Mouse (Mus musculus) right cerebral cortex, postnatal 25 days (tissue): ENCODE measurements around the gene Ffar3.

Source experiments
- DNase-seq: peaks from one replicate; pipeline ENCODE4 v3.0.0; 2022

The Ffar3 gene

DNA sequence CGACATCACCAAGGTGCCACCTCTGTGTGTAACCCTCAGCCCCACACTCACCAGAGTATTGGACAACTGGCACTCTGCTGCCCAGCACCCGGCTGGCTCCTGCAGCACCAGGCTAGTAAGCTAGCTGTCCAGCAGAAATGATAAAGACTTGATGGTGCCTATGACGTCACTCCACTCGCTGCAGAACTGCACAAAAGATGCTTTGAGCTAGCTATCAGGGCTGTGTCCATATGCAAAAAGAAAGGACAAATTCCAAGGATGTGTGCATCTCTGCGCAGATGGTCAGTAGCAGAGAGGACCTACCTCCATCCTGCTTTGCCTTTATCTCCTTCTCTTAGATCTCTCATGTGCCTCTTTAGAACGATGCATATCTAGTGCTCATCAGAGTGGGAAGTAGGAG, at the start of gene Ffar3:
Ffar3 (minus strand) TSS at position 101 of the 400 bp plus-strand sequence.
- DNase-seq, result no peak

DNA sequence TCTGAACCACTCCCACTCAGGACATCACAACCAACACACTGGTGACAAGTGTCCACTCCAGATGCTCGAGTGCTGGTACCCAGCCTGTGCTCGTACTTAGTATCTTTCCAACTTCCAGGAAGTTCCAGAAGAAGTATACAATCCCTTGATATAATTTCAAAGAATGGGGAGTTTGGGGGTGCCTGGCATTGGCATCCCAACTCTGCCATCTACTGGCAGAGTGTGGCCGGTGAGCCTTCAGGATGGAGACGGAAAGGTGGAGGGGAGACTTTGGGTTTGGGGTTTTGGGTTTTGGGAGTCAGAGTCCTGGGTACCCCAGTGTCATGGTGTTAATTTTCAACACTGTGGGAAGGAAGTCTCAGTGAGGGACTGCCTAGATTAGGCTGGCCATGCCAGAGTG, 48.1 kb upstream of the Ffar3 start:
- DNase-seq, result peak; percentile 16

DNA sequence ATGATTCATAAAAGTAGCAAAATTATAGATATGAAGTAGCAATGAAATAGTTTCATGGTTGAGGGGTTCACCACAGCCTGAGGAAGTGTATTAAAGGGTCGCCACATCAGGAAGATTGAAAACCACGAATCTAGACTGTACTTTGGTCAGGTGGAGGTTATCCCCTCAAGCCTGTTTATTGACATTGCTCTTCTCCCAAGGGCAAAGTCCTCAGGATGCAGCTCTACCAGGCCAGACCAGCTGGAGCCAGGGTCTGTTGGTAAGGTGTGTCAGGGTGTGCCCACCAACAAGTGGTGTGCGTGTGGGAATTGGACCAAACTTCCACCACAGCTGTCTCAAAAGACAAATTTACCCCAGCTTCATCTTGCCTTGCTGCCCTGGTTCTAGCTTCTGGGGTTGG, 39.2 kb upstream of the Ffar3 start:
- no peak for DNase-seq

DNA sequence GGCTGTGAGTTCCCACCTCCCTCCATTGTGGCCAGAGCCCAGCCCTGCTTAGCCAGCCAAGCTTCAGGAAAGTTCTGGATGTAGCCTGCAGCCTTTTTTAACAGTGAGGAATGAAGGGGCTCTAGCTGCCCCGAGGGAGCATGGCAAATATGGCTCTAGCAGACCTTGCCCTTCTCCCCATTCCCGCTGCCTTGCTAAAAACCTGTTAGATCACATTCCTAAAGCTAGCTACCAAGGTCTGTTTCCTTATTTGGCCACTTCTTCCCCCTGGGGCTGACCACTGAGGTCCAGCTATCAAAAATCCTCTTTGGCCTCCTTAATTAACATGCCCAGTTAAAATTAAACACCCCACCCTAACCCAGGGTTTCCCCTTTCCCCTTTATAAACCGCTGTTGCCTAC, 36.5 kb upstream of the Ffar3 start:
- no peak for DNase-seq

DNA sequence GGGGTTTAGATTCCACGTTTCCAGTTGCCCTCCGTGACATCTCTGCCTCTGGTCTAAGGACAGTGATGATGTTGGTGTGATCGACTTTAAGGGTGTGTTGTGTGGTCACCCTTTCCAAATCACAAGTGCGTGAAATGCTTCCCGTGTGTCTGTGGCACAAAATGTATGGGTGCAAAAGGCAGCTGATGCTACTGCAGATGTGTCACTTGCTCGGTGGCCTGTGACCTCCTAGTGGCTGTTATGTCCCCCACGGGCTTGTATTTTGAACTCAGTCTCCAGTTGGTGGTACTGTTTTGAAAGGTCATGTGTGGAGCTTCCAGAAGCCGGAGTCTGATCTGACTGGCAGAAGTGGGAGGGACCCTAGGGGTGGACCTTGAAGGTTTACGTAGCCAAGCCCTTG, 35.8 kb upstream of the Ffar3 start:
- no peak for DNase-seq

DNA sequence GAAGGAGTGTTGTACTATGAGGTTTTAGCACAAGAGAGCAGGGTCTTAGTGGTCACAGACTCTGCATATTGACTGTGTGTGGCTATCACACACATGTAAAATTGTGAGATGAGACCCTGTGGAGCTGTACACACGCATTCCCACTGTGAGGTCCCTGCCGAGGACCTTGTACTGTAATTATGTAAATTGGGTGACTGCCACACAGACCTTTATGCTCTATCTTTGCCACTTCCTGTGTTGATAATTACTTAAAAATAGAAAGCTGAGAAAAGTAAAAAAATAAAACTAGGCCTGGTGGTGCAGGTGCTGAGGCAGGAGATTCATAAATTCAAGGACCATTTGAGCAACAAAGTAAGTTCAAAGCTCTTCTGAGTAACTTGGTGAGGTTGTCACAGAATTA, 34.7 kb upstream of the Ffar3 start:
- DNase-seq, result no peak

DNA sequence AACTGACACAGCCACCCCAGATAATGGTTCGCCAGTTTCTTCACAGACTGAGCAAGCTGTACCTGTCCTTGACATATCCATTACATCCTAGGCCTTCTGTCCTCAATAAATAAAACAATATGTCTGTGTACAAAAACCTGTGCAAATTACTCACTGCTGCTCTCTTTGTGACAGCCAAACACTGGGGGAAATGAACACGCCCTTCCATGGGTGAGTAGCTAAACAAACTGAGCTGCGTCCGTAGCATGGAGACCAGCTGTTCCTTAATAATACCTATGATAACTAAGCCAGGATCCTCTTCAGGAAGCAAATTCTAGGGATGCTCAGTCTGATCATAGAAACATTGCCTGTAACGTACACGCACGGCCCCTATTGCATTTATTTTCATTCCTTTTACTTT, 32.8 kb upstream of the Ffar3 start:
- DNase-seq, result no peak

DNA sequence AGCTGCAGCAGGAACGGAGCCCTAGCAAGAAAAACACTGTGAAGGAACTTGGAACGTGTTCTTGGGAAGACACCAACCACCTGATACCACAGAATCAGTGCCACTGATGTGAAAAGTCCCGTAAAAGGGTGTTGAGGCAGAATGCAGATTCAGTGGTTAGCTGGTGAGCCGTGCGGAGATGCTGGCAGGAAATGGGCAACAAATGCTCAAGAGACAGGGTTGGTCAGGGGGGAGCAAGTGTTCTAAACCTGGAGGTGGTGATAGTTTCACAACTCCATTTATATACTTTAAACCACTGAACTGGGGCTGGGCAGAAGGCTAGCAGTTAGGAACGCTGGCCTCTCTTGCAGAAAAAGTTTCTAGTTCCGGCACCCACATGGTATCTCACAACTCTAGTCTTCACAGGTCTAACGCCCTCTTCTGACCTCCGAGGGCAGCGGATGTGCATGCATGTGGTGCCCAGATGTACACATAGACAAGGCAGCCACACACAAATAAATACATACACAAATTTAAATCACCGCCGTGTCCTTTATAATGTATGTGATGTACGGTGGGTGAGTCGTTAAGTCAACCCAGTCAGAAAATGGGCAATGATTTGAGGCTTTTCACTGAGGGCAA, 31.7 kb upstream of the Ffar3 start:
- DNase-seq, result no peak

DNA sequence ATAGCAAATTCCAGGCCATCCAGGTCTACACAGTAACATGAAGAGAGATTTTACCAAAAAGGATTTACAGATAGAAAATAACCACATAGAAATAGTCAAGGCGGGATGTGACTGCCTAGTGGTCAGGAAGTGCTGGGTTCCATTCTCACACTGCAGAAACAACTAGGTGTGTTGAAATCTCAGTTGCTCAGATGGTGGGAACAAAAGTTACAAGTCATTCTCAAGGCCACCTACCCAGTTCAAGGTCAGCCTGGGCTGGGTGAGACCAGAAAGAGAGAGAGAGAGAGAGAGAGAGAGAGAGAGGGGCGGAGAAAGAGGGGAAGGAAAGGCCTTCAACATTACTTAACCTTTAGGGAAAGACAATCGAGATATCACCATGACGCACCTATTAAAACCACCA, 30.9 kb upstream of the Ffar3 start:
- no peak for DNase-seq

DNA sequence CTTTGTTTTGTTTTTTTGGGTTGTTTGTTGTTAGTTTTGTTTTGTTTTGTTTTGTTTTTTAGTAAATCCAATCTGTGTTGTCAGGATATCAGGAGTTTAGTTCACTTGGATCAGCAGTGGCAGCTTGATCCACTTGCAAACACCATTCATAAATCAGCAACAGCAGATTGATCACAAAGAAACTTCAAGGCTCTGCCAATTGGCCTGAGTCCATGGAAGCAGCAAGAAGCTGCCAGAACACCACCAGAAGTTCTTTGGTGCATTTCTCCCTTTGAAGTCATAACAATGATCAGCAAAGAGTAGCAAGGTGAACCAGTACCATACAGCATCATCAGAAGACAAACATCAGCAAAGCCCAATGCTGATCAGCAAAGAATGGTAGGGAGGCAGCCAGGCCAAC, 28.1 kb upstream of the Ffar3 start:
- DNase-seq, result no peak

DNA sequence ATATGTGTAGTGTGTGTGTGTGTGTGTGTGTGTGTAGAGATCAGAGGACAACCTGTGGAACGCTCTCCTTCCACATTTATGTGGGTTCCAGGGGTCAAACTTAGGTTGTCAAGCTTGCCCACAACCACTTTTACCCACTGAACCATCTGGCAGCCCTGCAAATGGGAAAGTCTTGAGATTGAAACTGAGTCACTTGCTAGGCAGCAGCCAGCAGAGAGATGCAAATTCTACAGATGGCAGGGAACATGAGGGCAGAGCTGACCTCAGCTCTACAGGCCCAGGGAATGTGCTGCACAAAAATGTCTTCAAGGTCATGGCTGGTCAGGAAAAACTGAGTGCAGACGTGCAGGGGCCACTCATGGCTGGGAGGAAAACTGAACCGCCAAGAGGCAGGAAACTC, 25.4 kb upstream of the Ffar3 start:
- DNase-seq, result no peak

DNA sequence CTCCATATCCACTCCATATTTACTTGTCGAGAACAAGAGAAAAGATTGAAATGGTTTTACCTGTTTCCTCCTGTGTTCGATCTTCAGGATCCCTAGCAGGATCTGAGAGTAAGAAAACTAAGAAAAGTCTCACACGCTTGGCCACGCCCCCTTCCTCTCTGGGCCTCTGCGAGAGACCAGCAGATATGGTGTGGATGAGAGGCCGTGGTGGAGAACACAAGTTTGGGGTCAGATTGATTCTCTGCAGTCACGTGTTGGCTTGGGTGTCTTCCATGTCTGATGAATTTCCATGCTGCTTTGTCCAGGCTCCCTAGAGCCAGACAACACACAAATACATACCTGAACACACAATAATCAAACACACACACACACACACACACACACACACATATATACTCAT, 24.2 kb upstream of the Ffar3 start, which contains the start of gene Cd22:
Cd22 (minus strand) TSS at position 167 of the 400 bp plus-strand sequence.
- no peak for DNase-seq

DNA sequence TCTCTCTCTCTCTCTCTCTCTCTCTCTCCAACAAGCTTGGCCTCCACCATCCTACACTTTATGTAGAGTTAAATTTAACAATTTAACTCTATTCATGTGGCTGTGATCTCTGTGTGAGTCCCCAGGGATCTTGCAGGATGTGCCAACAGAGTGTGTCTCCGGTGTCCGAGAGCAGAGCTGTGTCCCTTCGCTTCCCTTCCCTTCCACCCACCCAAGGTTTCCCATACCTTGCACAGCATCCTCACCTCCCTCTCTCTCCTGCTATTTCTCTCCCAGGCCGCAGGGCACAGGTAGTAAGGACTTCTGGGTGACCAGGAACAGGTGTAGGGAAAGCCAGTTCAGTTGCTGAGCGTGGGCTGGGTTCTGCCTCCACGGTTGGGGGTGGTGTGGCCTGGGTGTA, 23.0 kb upstream of the Ffar3 start:
- no peak for DNase-seq

DNA sequence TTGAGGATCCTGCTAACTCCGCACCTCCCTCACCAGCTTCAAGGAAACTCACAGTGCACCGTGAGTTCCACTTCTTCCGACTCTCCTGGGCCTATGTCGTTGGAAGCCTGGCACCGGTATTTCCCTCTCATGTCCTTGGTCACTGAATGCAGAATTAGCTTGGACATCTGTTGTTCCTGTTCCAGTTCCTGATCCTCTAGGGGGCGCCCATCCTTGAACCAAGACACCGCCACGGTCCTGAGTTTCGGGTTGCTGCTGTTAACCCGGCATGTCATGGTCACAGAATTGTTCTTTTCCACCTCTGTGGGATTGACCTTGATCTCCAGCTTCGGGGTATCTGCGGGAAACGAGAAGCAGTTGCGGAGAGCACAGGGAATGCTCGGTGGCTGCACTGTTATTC, 17.1 kb upstream of the Ffar3 start:
- peak; percentile 48 for DNase-seq

DNA sequence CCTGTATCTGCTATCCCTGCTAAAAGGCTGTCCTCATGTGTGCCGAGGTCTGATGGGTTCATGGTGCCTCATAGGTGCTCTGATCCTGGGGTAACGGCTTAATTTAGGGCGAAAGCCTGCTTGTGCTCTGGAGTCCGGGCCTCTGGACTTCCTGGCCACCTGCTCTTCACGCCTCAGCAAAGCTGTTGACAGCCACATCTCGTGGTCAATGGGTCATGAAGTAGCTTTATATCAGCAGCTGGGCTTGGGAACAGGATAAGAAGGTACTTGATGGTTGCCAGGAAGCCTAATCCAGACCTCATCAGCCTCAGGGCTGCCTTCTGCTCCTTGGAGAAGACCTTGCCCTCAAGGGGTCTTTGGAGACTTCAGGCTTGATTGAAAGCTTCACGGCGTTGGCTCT, 7.4 kb upstream of the Ffar3 start:
- no peak for DNase-seq

DNA sequence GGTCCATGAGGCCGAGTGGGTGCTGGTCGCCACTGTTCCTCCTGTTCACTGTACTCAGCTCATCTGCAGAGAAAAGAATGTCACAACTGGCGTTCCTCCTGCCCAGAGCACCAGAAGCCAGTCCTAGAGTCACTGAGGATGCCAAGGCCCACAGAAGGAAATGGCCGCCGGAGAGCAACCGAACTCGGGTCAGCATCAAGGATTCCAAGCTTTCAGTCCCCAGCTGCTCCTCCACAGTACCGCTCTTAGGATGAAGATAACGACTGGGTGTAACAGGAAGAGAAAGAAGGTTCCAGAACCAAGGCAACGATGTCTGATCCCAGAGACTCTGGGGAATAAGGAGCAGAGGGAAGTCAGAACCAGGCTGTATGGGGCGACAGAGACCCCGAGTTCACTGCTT, 5.5 kb upstream of the Ffar3 start, which contains the start of gene Ffar1:
Ffar1 (minus strand) TSS at position 101 of the 400 bp plus-strand sequence.
- DNase-seq, result no peak

DNA sequence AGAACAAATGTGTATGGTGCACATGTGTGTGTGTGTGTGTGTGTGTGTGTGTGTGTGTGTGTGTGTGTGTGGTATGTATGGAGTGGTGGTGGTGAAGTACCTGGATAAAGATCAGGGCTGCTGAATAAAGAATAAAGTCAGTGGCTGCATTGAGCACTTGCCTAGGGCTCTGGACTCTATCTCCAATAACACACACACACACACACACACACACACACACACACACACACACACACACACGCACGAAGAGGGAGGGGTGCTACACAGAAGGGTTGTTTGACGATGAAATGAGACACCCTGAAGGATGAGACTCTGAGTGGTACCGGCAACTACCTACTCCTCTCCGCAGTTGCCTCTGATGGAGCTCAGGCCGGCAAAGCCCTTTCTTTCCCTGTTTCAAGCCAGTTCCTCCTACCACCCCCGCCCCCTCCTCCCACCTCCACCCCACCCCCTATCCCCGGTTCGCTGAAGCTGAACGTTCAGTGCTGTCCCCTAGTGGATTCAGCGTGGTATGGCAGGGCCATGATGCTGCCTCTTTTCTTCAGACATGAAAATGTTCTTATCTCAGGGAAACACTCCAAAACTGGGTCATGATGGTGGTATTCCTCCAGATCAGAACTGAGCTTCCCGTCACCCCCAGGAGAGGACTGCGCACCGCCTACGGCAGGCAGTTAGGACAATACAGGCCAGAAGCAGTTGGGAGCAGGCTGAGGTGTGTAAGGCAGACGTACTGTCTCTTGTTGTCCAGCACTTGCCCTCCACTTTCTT, 3.8 kb upstream of the Ffar3 start:
- peak; percentile 34 for DNase-seq

DNA sequence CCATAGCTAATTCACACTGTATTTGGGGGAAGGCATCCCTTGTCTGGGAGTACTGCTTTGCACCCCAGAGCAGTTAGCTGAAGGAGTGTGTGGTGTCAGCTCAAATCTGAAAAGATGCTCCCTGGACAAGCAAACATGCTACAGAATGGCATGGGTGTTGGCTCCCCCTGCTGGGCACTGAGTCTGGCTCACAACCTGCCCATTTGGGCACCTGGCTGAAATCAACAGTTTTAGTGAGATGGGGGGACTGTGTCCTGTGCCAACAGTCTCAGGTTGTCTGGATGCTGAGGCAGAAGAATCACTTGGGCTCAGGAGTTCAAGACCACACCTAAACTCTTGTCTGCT, 3.3 kb upstream of the Ffar3 start:
- DNase-seq, result peak; percentile 66

DNA sequence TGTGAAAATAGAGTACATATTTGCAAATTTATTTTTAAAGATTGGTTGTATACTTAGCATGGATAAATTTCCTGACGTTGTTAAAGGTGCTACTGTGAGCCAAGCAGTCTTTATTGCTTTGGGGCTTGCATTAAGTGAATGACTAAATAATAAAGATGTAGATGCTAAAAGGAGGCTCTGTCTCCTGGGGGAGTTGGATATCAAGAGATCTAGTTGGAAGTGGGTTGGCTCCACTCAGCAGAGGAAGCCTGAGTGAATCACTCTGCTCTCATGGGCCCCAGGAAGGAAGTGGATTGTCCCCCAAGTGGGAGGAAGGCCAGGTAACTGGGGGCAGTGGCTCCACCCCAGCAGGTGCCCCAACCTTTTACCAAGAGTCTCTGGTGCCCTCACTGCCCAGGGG, 1.8 kb upstream of the Ffar3 start:
- DNase-seq, result no peak

DNA sequence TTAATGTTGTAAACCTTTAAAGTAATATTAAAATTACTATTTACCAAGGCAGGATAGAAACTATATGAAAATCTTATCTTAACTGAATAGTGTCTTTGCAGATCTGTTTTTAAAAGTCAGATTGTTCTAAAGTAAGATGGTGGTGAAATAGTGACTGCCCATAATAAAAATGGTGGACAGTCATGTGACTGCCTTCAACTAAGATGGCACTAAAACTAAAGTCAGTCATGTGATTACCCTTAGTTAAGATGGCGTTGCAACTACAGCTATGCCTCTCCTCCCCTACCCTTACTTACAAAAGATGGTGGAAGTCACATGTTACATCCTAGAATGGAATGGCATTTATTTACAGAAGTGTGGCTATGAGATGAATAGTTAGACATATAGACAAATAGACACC, 4.6 kb downstream of the Ffar3 start:
- no peak for DNase-seq

DNA sequence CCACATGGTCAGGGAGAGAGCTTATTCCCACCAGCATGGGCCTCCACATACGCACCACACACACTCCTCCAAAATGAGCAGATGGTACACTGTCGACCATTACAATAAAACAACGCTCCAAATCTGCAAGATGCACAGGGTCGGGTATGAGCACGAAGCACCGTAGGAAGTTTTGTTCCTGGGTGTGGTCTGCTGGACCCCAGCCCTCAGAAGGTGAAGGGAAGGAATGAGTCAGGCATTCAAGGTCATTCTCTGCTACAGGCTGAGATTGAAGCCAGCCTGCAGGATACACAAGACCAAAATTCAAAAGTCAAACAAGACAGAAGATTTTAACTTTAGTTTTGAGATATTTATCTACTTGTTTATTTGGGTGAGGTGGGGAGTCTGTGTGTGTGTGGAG, 8.0 kb downstream of the Ffar3 start:
- DNase-seq, result no peak

DNA sequence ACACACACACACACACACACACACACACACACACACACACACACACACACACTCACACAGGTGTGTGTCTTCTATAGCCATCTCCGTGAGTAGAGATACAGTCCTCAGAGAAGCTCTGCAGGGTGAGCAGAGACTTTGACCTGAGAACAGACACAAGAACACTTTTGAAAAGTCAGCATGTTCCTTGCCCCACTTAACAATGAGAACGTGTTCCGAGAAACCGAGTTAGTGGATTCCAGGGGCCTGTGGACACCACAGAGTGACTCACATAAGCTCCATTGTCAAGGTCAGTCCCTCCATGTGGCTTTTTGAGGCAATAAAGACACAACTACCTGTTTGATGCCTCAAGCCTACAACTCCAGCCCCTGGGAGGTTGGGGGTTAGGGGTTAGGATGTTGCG, 8.6 kb downstream of the Ffar3 start:
- no peak for DNase-seq

DNA sequence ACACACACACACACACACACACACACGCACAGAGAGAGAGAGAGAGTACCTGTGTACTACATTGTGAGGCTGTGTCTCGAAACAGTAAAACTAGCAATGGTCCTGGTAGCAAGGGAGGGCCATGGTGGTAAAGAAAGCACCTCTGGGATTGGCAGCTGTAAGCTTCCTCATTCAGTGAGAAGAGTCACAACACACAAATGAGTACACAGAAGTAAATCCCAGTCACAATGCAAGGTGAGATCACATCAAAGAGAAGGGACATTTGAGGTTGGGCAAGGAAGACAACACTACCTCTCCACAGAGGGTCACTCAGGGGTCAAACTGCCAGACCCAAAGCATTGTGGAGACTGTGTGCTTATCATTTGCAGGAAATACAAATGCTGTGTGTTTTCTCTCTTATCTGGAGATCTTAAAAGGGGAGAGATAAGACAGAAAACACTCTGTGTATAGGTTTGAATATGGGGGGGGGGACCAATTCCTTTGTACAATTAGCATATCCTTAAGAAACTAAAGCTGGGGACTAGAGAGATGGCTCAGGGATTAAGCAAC, 9.4 kb downstream of the Ffar3 start:
- no peak for DNase-seq

DNA sequence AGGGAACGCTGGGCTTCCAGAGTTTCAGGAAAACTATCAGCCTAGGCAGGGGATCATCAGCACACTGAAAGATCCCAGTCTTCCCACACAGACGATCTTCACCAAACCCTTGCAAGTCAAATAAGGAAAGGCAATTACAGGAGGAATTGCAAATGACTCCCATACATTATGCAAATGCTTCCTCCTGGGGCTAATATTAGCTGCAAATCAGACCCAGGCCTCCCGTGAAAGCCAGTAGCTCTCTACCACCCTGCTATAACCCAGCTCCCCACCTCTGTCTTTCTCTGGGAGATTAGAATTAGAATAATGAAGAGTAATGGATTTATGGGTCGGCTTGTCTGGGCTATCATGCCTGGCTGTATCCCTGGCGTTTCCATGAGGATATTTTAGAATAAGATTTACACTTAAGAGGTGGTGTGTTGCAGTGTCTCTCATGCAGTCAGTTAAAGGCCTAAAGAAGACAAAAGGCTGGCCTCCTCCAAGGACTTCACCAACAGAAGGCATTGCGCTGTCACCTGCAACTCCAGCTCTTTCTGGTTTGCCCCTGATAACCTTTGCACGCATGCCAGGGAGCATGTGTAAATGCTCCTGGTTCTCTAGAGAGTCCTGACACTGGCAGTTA, 11.2 kb downstream of the Ffar3 start:
- DNase-seq, result no peak
